18 mouse cellular contexts compared by ENCODE assay signal in genomic region chr14:48197287-48197686, GRCm38 (mm10).
DNase-seq lines count a peak whose midpoint lies in the region; ATAC-seq and TF ChIP-seq lines count a peak whose summit lies in the region.
"Had no signal": no experiment of that assay in that cellular context is flagged by ENCODE, and none has a peak within 500 bp of the region (broad histone marks: within the 10 kb centered on the region; RNA-seq: fewer than 3 reads in every experiment).

No protein-coding gene starts in this region.

- no peak for TF ChIP-seq EP300 in stomach, postnatal 0 days (optimal IDR thresholded peaks at IDR 0.05)

- no peak overlapping the region for H3K4me3 ChIP-seq in forebrain, embryonic 13.5 days
- no peak overlapping the region for H3K4me3 ChIP-seq in forebrain, embryonic 10.5 days
- no peak overlapping the region for H3K4me3 ChIP-seq in hindbrain, embryonic 13.5 days
- no peak overlapping the region for H3K4me3 ChIP-seq in hindbrain, embryonic 14.5 days (replicated peaks; ENCODE audit: low read length)
- H3K4me3 ChIP-seq in midbrain, embryonic 13.5 days (replicated peaks): no peak overlapping the region
- no peak overlapping the region for H3K4me3 ChIP-seq in midbrain, embryonic 10.5 days
- H3K4me3 ChIP-seq in stomach, postnatal 0 days (ENCODE audit: low read depth, low read length): no peak overlapping the region
- H3K4me3 ChIP-seq: gastrocnemius, adult 2 months; heart, embryonic 15.5 days; neural tube, embryonic 15.5 days had no signal

- peak; percentile 36; the same call in 1 of the 2 replicates for ATAC-seq in forebrain, embryonic 13.5 days
- 0 out of 2 replicates have a peak, but pooled peaks have one; percentile 9 for ATAC-seq in hindbrain, embryonic 13.5 days (ENCODE audit: low FRiP score)
- no peak for ATAC-seq in hindbrain, embryonic 14.5 days (ENCODE audit: low FRiP score)
- ATAC-seq in midbrain, embryonic 13.5 days: peak; percentile 34; the same call in 1 of the 2 replicates
- peak; percentile 53; the same call in 1 of the 2 replicates for ATAC-seq in stomach, postnatal 0 days (ENCODE audit: low FRiP score, low TSS enrichment)
- ATAC-seq: intestine, embryonic 16.5 days had no signal

- DNase-seq in forebrain, embryonic 10.5 days (ENCODE audit: extremely low spot score, low spot score): no peak
- no peak for DNase-seq in hindbrain, embryonic 14.5 days (ENCODE audit: low spot score)
- no peak for DNase-seq in midbrain, embryonic 10.5 days (ENCODE audit: low spot score)
- DNase-seq in stomach, postnatal 0 days (ENCODE audit: low spot score): no peak
- no peak for DNase-seq in layer of hippocampus, adult 9-10 months (ENCODE audit: low spot score)
- DNase-seq: adrenal gland, adult 2 months; cerebellum, adult 8-10 months; embryo, embryonic 11 days; gastrocnemius, adult 2 months; kidney, postnatal 10 days; thymus, postnatal 36 days had no signal

- H3K27ac ChIP-seq in forebrain, embryonic 13.5 days: no peak overlapping the region
- H3K27ac ChIP-seq in forebrain, embryonic 10.5 days: no peak overlapping the region
- H3K27ac ChIP-seq in hindbrain, embryonic 13.5 days: no peak overlapping the region
- no peak overlapping the region for H3K27ac ChIP-seq in hindbrain, embryonic 14.5 days
- H3K27ac ChIP-seq in midbrain, embryonic 13.5 days: no peak overlapping the region
- H3K27ac ChIP-seq in midbrain, embryonic 10.5 days (replicated peaks): no peak overlapping the region
- H3K27ac ChIP-seq in stomach, postnatal 0 days (replicated peaks): no peak overlapping the region
- H3K27ac ChIP-seq: gastrocnemius, adult 2 months; heart, embryonic 15.5 days; liver, embryonic 14.5 days; neural tube, embryonic 15.5 days had no signal

- peaks cover 44% of the 10 kb centered on the region for H3K4me1 ChIP-seq in forebrain, embryonic 13.5 days
- H3K4me1 ChIP-seq in forebrain, embryonic 10.5 days: peaks cover 40% of the 10 kb centered on the region
- H3K4me1 ChIP-seq in hindbrain, embryonic 13.5 days (replicated peaks): peaks cover 43% of the 10 kb centered on the region
- H3K4me1 ChIP-seq in hindbrain, embryonic 14.5 days (replicated peaks; ENCODE audit: control insufficient read depth, insufficient read depth, low read length): peaks cover 27% of the 10 kb centered on the region
- peaks cover 46% of the 10 kb centered on the region for H3K4me1 ChIP-seq in midbrain, embryonic 13.5 days (replicated peaks)
- H3K4me1 ChIP-seq in midbrain, embryonic 10.5 days: peaks cover 67% of the 10 kb centered on the region
- peaks cover 3% of the 10 kb centered on the region; the same call in 1 of the 2 replicates for H3K4me1 ChIP-seq in stomach, postnatal 0 days (replicated peaks; ENCODE audit: control insufficient read depth, insufficient read depth)

- no peaks in the 10 kb centered on the region for H3K27me3 ChIP-seq in forebrain, embryonic 13.5 days
- H3K27me3 ChIP-seq in forebrain, embryonic 10.5 days (ENCODE audit: poor library complexity, severe bottlenecking): no peaks in the 10 kb centered on the region
- no peaks in the 10 kb centered on the region for H3K27me3 ChIP-seq in hindbrain, embryonic 13.5 days
- H3K27me3 ChIP-seq in hindbrain, embryonic 14.5 days (ENCODE audit: control insufficient read depth, insufficient read depth, low read length): no peaks in the 10 kb centered on the region
- H3K27me3 ChIP-seq in midbrain, embryonic 13.5 days: no peaks in the 10 kb centered on the region
- H3K27me3 ChIP-seq in midbrain, embryonic 10.5 days (ENCODE audit: low read depth, poor library complexity, severe bottlenecking): no peaks in the 10 kb centered on the region
- no peaks in the 10 kb centered on the region for H3K27me3 ChIP-seq in stomach, postnatal 0 days (ENCODE audit: control insufficient read depth, insufficient read depth, low read length)
- H3K27me3 ChIP-seq: heart, embryonic 15.5 days; neural tube, embryonic 15.5 days had no signal

- H3K9ac ChIP-seq in forebrain, embryonic 13.5 days: no peak overlapping the region
- H3K9ac ChIP-seq in hindbrain, embryonic 13.5 days: no peak overlapping the region
- H3K9ac ChIP-seq in hindbrain, embryonic 14.5 days: no peak overlapping the region
- no peak overlapping the region for H3K9ac ChIP-seq in midbrain, embryonic 13.5 days (replicated peaks)
- H3K9ac ChIP-seq in stomach, postnatal 0 days (ENCODE audit: low read length): no peak overlapping the region
- H3K9ac ChIP-seq: heart, embryonic 15.5 days; liver, embryonic 14.5 days; neural tube, embryonic 15.5 days had no signal

- H3K36me3 ChIP-seq in forebrain, embryonic 13.5 days (ENCODE audit: poor library complexity, severe bottlenecking): no peaks in the 10 kb centered on the region
- no peaks in the 10 kb centered on the region for H3K36me3 ChIP-seq in forebrain, embryonic 10.5 days (replicated peaks)
- no peaks in the 10 kb centered on the region for H3K36me3 ChIP-seq in hindbrain, embryonic 13.5 days
- no peaks in the 10 kb centered on the region for H3K36me3 ChIP-seq in hindbrain, embryonic 14.5 days (replicated peaks; ENCODE audit: control insufficient read depth, insufficient read depth)
- H3K36me3 ChIP-seq in midbrain, embryonic 13.5 days: no peaks in the 10 kb centered on the region
- H3K36me3 ChIP-seq in midbrain, embryonic 10.5 days: no peaks in the 10 kb centered on the region; the same call in 1 of the 2 replicates
- H3K36me3 ChIP-seq in stomach, postnatal 0 days (ENCODE audit: control insufficient read depth, insufficient read depth, low read length): no peaks in the 10 kb centered on the region
- H3K36me3 ChIP-seq: heart, embryonic 15.5 days; neural tube, embryonic 15.5 days had no signal

- 65% methylated on average over 7 of the region's 7 CpGs for WGBS in forebrain, embryonic 13.5 days
- 86% methylated on average over 7 of the region's 7 CpGs for WGBS in forebrain, embryonic 10.5 days
- 83% methylated on average over 7 of the region's 7 CpGs for WGBS in hindbrain, embryonic 13.5 days
- WGBS in hindbrain, embryonic 14.5 days: 81% methylated on average over 7 of the region's 7 CpGs
- whole genome bisulfite sequencing in midbrain, embryonic 13.5 days: 80% methylated on average over 7 of the region's 7 CpGs
- WGBS in midbrain, embryonic 10.5 days: 90% methylated on average over 7 of the region's 7 CpGs
- 70% methylated on average over 7 of the region's 7 CpGs for WGBS in stomach, postnatal 0 days

- no peak overlapping the region for H3K4me2 ChIP-seq in forebrain, embryonic 13.5 days
- no peak overlapping the region for H3K4me2 ChIP-seq in hindbrain, embryonic 13.5 days
- no peak overlapping the region for H3K4me2 ChIP-seq in hindbrain, embryonic 14.5 days (replicated peaks)
- H3K4me2 ChIP-seq in midbrain, embryonic 13.5 days (replicated peaks): no peak overlapping the region
- H3K4me2 ChIP-seq in stomach, postnatal 0 days (replicated peaks; ENCODE audit: low read depth): no peak overlapping the region
- H3K4me2 ChIP-seq: heart, embryonic 15.5 days; neural tube, embryonic 15.5 days had no signal

- no peak for TF ChIP-seq CTCF in stomach, postnatal 0 days (IDR thresholded peaks at IDR 0.05; ENCODE audit: low read depth)

- H3K9me3 ChIP-seq in forebrain, embryonic 13.5 days (replicated peaks): no peaks in the 10 kb centered on the region
- H3K9me3 ChIP-seq in forebrain, embryonic 10.5 days: no peaks in the 10 kb centered on the region
- H3K9me3 ChIP-seq in hindbrain, embryonic 13.5 days: no peaks in the 10 kb centered on the region
- no peaks in the 10 kb centered on the region for H3K9me3 ChIP-seq in hindbrain, embryonic 14.5 days (ENCODE audit: control insufficient read depth, low read length)
- no peaks in the 10 kb centered on the region for H3K9me3 ChIP-seq in midbrain, embryonic 13.5 days
- H3K9me3 ChIP-seq in midbrain, embryonic 10.5 days (replicated peaks): no peaks in the 10 kb centered on the region
- H3K9me3 ChIP-seq in stomach, postnatal 0 days (ENCODE audit: control insufficient read depth, low read length): no peaks in the 10 kb centered on the region
- H3K9me3 ChIP-seq: heart, embryonic 15.5 days; neural tube, embryonic 15.5 days had no signal
